Mouse (Mus musculus): ENCODE measurements around the gene Tmco4. TPM values are rescaled to one million over a fixed set of nuclear protein-coding genes. Genes with fewer than 3 reads are reported as not detected.
"Not testable (repeated sequence)": the region's sequence is repeated elsewhere in the genome, so short reads cannot be mapped to it uniquely, and the experiment has no call there.

The Tmco4 gene
- polyA plus RNA-seq, 1 experiment from 2014 or later = 3.7 TPM

- H3K4me1 ChIP-seq (ENCODE audit: insufficient read depth) = peaks cover 10% of the 10 kb centered on the region; the same call in 1 of the 2 replicates
- H3K27me3 ChIP-seq (ENCODE audit: insufficient read depth, low read length) = no peaks in the 10 kb centered on the region
- DNase-seq (no peak), ATAC-seq (ENCODE audit: insufficient read depth) (no peak)
- H3K27ac ChIP-seq (ENCODE audit: low read depth) = no peak overlapping the region
- TF ChIP-seq CTCF (IDR thresholded peaks at IDR 0.05; ENCODE audit: low read depth) = no peak
- 51% methylated on average over 3 of the region's 3 CpGs for WGBS
- H3K9me3 ChIP-seq (ENCODE audit: low read depth, low read length) = no peaks in the 10 kb centered on the region
- no peak overlapping the region for H3K9ac ChIP-seq
- peak overlapping the region; percentile 99 for H3K4me2 ChIP-seq
- H3K36me3 ChIP-seq (ENCODE audit: insufficient read depth) = no peaks in the 10 kb centered on the region
- H3K4me3 ChIP-seq (ENCODE audit: low read depth, low read length) = peak overlapping the region; percentile 63; the same call in 1 of the 2 replicates
These were observed 1.0 kb downstream of the Tmco4 start for GRCm38 (mm10) chr4:138973719-138974115.

- H3K4me1 ChIP-seq (ENCODE audit: insufficient read depth); H3K9ac ChIP-seq; H3K4me3 ChIP-seq (ENCODE audit: low read depth, low read length); ATAC-seq (ENCODE audit: insufficient read depth); H3K36me3 ChIP-seq (ENCODE audit: insufficient read depth); DNase-seq; H3K9me3 ChIP-seq (ENCODE audit: low read depth, low read length); H3K27ac ChIP-seq (ENCODE audit: low read depth); H3K27me3 ChIP-seq (ENCODE audit: insufficient read depth, low read length); H3K4me2 ChIP-seq: not testable (repeated sequence)
- WGBS = 78% methylated on average over 2 of the region's 2 CpGs
These were observed 1.9 kb downstream of the Tmco4 start for GRCm38 (mm10) chr4:138974540-138974939.

- 39% methylated on average over 3 of the region's 3 CpGs for WGBS
- no peak overlapping the region for H3K4me2 ChIP-seq
- DNase-seq = no peak
- TF ChIP-seq CTCF (IDR thresholded peaks at IDR 0.05; ENCODE audit: low read depth) = no peak
- peaks cover 10% of the 10 kb centered on the region; the same call in 1 of the 2 replicates for H3K4me1 ChIP-seq (ENCODE audit: insufficient read depth)
- ATAC-seq (ENCODE audit: insufficient read depth) = no peak
- H3K4me3 ChIP-seq (ENCODE audit: low read depth, low read length) = no peak overlapping the region
- no peaks in the 10 kb centered on the region for H3K9me3 ChIP-seq (ENCODE audit: low read depth, low read length)
- no peaks in the 10 kb centered on the region for H3K27me3 ChIP-seq (ENCODE audit: insufficient read depth, low read length)
- H3K27ac ChIP-seq (ENCODE audit: low read depth) = no peak overlapping the region
- H3K36me3 ChIP-seq (ENCODE audit: insufficient read depth) = no peaks in the 10 kb centered on the region
- no peak overlapping the region for H3K9ac ChIP-seq
These were observed 2.5 kb downstream of the Tmco4 start for GRCm38 (mm10) chr4:138975194-138975593.

GRCm38 (mm10) chr4:138976046-138976445 lies 3.4 kb downstream of the Tmco4 start:
- Histone ChIP-seq H3K4me2 (no peak overlapping the region), H3K27me3 (ENCODE audit: insufficient read depth, low read length) (no peaks in the 10 kb centered on the region), H3K27ac (ENCODE audit: low read depth) (no peak overlapping the region), H3K9me3 (ENCODE audit: low read depth, low read length) (no peaks in the 10 kb centered on the region), H3K4me3 (ENCODE audit: low read depth, low read length) (no peak overlapping the region), H3K4me1 (ENCODE audit: insufficient read depth) (peaks cover 10% of the 10 kb centered on the region; the same call in 1 of the 2 replicates), H3K36me3 (ENCODE audit: insufficient read depth) (no peaks in the 10 kb centered on the region), H3K9ac (no peak overlapping the region)
- TF ChIP-seq CTCF (IDR thresholded peaks at IDR 0.05; ENCODE audit: low read depth) = no peak
- no peak for DNase-seq
- no peak for ATAC-seq (ENCODE audit: insufficient read depth)
- WGBS = 52% methylated on average over 6 of the region's 6 CpGs

GRCm38 (mm10) chr4:138980021-138980420 lies 7.3 kb downstream of the Tmco4 start:
- Histone ChIP-seq H3K4me1 (ENCODE audit: insufficient read depth) (no peaks in the 10 kb centered on the region), H3K27ac (ENCODE audit: low read depth) (no peak overlapping the region), H3K4me3 (ENCODE audit: low read depth, low read length) (no peak overlapping the region), H3K36me3 (ENCODE audit: insufficient read depth) (no peaks in the 10 kb centered on the region), H3K9me3 (ENCODE audit: low read depth, low read length) (no peaks in the 10 kb centered on the region), H3K9ac (no peak overlapping the region), H3K27me3 (ENCODE audit: insufficient read depth, low read length) (no peaks in the 10 kb centered on the region), H3K4me2 (no peak overlapping the region)
- no peak for TF ChIP-seq CTCF (IDR thresholded peaks at IDR 0.05; ENCODE audit: low read depth)
- ATAC-seq (ENCODE audit: insufficient read depth) (no peak), DNase-seq (no peak)
- WGBS = 68% methylated on average over 8 of the region's 8 CpGs

- DNase-seq = peak; percentile 36
- no peaks in the 10 kb centered on the region for H3K9me3 ChIP-seq (ENCODE audit: low read depth, low read length)
- 13% methylated on average over 12 of the region's 12 CpGs for WGBS
- no peak overlapping the region for H3K4me3 ChIP-seq (ENCODE audit: low read depth, low read length)
- ATAC-seq (ENCODE audit: insufficient read depth) = no peak
- H3K9ac ChIP-seq = no peak overlapping the region
- H3K4me1 ChIP-seq (ENCODE audit: insufficient read depth) = no peaks in the 10 kb centered on the region
- no peak overlapping the region for H3K27ac ChIP-seq (ENCODE audit: low read depth)
- H3K4me2 ChIP-seq = peak overlapping the region; percentile 34
- no peaks in the 10 kb centered on the region for H3K36me3 ChIP-seq (ENCODE audit: insufficient read depth)
- no peak for TF ChIP-seq CTCF (IDR thresholded peaks at IDR 0.05; ENCODE audit: low read depth)
- no peaks in the 10 kb centered on the region for H3K27me3 ChIP-seq (ENCODE audit: insufficient read depth, low read length)
These were observed 8.2 kb downstream of the Tmco4 start for GRCm38 (mm10) chr4:138980771-138981420.

GRCm38 (mm10) chr4:138983422-138983821 lies 10.7 kb downstream of the Tmco4 start:
- WGBS = 57% methylated on average over 3 of the region's 3 CpGs
- Histone ChIP-seq H3K27me3 (ENCODE audit: insufficient read depth, low read length) (no peaks in the 10 kb centered on the region), H3K9ac (no peak overlapping the region), H3K4me2 (no peak overlapping the region), H3K36me3 (ENCODE audit: insufficient read depth) (no peaks in the 10 kb centered on the region), H3K27ac (ENCODE audit: low read depth) (no peak overlapping the region), H3K4me1 (ENCODE audit: insufficient read depth) (no peaks in the 10 kb centered on the region), H3K9me3 (ENCODE audit: low read depth, low read length) (no peaks in the 10 kb centered on the region), H3K4me3 (ENCODE audit: low read depth, low read length) (no peak overlapping the region)
- DNase-seq (peak; percentile 17), ATAC-seq (ENCODE audit: insufficient read depth) (no peak)
- no peak for TF ChIP-seq CTCF (IDR thresholded peaks at IDR 0.05; ENCODE audit: low read depth)
